In genomic region chr14:87631078-87631813, GRCm38 (mm10) we compare ENCODE assay signal across 21 mouse cellular contexts.
DNase-seq lines count a peak whose midpoint lies in the region; ATAC-seq lines count a peak whose summit lies in the region.
"Had no signal": no experiment of that assay in that cellular context is flagged by ENCODE, and none has a peak within 500 bp of the region (broad histone marks: within the 10 kb centered on the region; RNA-seq: fewer than 3 reads in every experiment).

No protein-coding gene starts in this region.

- H3K27me3 ChIP-seq in forebrain, embryonic 15.5 days = no peaks in the 10 kb centered on the region
- H3K27me3 ChIP-seq in forebrain, embryonic 12.5 days = no peaks in the 10 kb centered on the region
- no peaks in the 10 kb centered on the region for H3K27me3 ChIP-seq in intestine, embryonic 14.5 days (replicated peaks; ENCODE audit: control insufficient read depth, insufficient read depth, low read length)
- H3K27me3 ChIP-seq in intestine, embryonic 15.5 days (replicated peaks) = no peaks in the 10 kb centered on the region
- no peaks in the 10 kb centered on the region for H3K27me3 ChIP-seq in midbrain, embryonic 16.5 days (ENCODE audit: control insufficient read depth, insufficient read depth, low read depth, low read length)
- H3K27me3 ChIP-seq: embryonic facial prominence, embryonic 15.5 days; heart, embryonic 13.5 days; hindbrain, embryonic 15.5 days had no signal

- DNase-seq in intestine, embryonic 14.5 days (ENCODE audit: low spot score) = no peak
- peak; percentile 15 for DNase-seq in brain, adult 2 months (ENCODE audit: low read depth, low spot score)
- DNase-seq: adrenal gland, postnatal 10 days; cerebellum, adult 2 months; cerebellum, postnatal 10 days; embryo, embryonic 11 days; gastrocnemius, adult 2 months; gastrocnemius, postnatal 25 days; heart, adult 11 months; heart, postnatal 36 days had no signal

- no peak overlapping the region for H3K9ac ChIP-seq in forebrain, embryonic 15.5 days (replicated peaks)
- H3K9ac ChIP-seq in forebrain, embryonic 12.5 days = no peak overlapping the region
- no peak overlapping the region for H3K9ac ChIP-seq in intestine, embryonic 14.5 days (ENCODE audit: low read length)
- no peak overlapping the region for H3K9ac ChIP-seq in intestine, embryonic 15.5 days
- no peak overlapping the region for H3K9ac ChIP-seq in midbrain, embryonic 16.5 days (ENCODE audit: low read depth, low read length)
- H3K9ac ChIP-seq: embryonic facial prominence, embryonic 15.5 days; heart, embryonic 13.5 days; hindbrain, embryonic 15.5 days had no signal

- no peaks in the 10 kb centered on the region for H3K9me3 ChIP-seq in forebrain, embryonic 15.5 days
- no peaks in the 10 kb centered on the region for H3K9me3 ChIP-seq in forebrain, embryonic 12.5 days
- H3K9me3 ChIP-seq in intestine, embryonic 14.5 days (ENCODE audit: control insufficient read depth, low read length) = no peaks in the 10 kb centered on the region
- no peaks in the 10 kb centered on the region for H3K9me3 ChIP-seq in intestine, embryonic 15.5 days
- H3K9me3 ChIP-seq in midbrain, embryonic 16.5 days (replicated peaks; ENCODE audit: control insufficient read depth, low read length, poor library complexity, severe bottlenecking) = no peaks in the 10 kb centered on the region
- H3K9me3 ChIP-seq: embryonic facial prominence, embryonic 15.5 days; forebrain, embryonic 10.5 days; heart, embryonic 13.5 days; hindbrain, embryonic 15.5 days had no signal

- H3K4me3 ChIP-seq in forebrain, embryonic 15.5 days = no peak overlapping the region
- H3K4me3 ChIP-seq in forebrain, embryonic 12.5 days (replicated peaks) = no peak overlapping the region
- H3K4me3 ChIP-seq in intestine, embryonic 14.5 days (ENCODE audit: low read depth, low read length) = no peak overlapping the region
- no peak overlapping the region for H3K4me3 ChIP-seq in intestine, embryonic 15.5 days (replicated peaks)
- no peak overlapping the region for H3K4me3 ChIP-seq in midbrain, embryonic 16.5 days (ENCODE audit: low read depth, low read length)
- H3K4me3 ChIP-seq: embryonic facial prominence, embryonic 15.5 days; erythroblast, embryonic 14.5 days; forebrain, embryonic 10.5 days; gastrocnemius, adult 2 months; heart, embryonic 13.5 days; hindbrain, embryonic 15.5 days had no signal

- no peak overlapping the region for H3K27ac ChIP-seq in forebrain, embryonic 15.5 days (replicated peaks)
- H3K27ac ChIP-seq in forebrain, embryonic 12.5 days = no peak overlapping the region
- H3K27ac ChIP-seq in intestine, embryonic 14.5 days (ENCODE audit: low read depth) = no peak overlapping the region
- no peak overlapping the region for H3K27ac ChIP-seq in intestine, embryonic 15.5 days
- no peak overlapping the region for H3K27ac ChIP-seq in midbrain, embryonic 16.5 days (ENCODE audit: low read length)
- H3K27ac ChIP-seq: embryonic facial prominence, embryonic 15.5 days; forebrain, embryonic 10.5 days; gastrocnemius, adult 2 months; heart, embryonic 13.5 days; hindbrain, embryonic 15.5 days had no signal

- ATAC-seq in forebrain, embryonic 15.5 days (replicated peaks) = 0 out of 2 replicates have a peak, but pooled peaks have one; percentile 35
- ATAC-seq in forebrain, embryonic 12.5 days (ENCODE audit: low FRiP score) = no peak
- ATAC-seq in intestine, embryonic 14.5 days (replicated peaks; ENCODE audit: low FRiP score, low TSS enrichment, low read depth) = 0 out of 2 replicates have a peak, but pooled peaks have one; percentile 53
- no peak for ATAC-seq in intestine, embryonic 15.5 days
- ATAC-seq in midbrain, embryonic 16.5 days = peak; percentile 32; the same call in 1 of the 2 replicates
- ATAC-seq in granulocyte monocyte progenitor cell, adult 5-6 weeks (replicated peaks; ENCODE audit: poor library complexity, severe bottlenecking) = no peak
- ATAC-seq: intestine, embryonic 16.5 days had no signal

- no peaks in the 10 kb centered on the region for H3K4me1 ChIP-seq in forebrain, embryonic 15.5 days
- no peaks in the 10 kb centered on the region for H3K4me1 ChIP-seq in forebrain, embryonic 12.5 days
- H3K4me1 ChIP-seq in intestine, embryonic 14.5 days (replicated peaks; ENCODE audit: control insufficient read depth, insufficient read depth, low read length) = no peaks in the 10 kb centered on the region
- no peaks in the 10 kb centered on the region for H3K4me1 ChIP-seq in intestine, embryonic 15.5 days (replicated peaks)
- H3K4me1 ChIP-seq in midbrain, embryonic 16.5 days (ENCODE audit: control insufficient read depth, insufficient read depth, low read length) = no peaks in the 10 kb centered on the region; the same call in 1 of the 2 replicates
- H3K4me1 ChIP-seq: embryonic facial prominence, embryonic 15.5 days; heart, embryonic 13.5 days; hindbrain, embryonic 15.5 days had no signal

- H3K36me3 ChIP-seq in forebrain, embryonic 15.5 days = no peaks in the 10 kb centered on the region
- no peaks in the 10 kb centered on the region for H3K36me3 ChIP-seq in forebrain, embryonic 12.5 days (replicated peaks)
- H3K36me3 ChIP-seq in intestine, embryonic 14.5 days (ENCODE audit: control insufficient read depth, insufficient read depth, low read length) = no peaks in the 10 kb centered on the region
- H3K36me3 ChIP-seq in intestine, embryonic 15.5 days = no peaks in the 10 kb centered on the region
- H3K36me3 ChIP-seq in midbrain, embryonic 16.5 days (ENCODE audit: control insufficient read depth, insufficient read depth, low read length) = no peaks in the 10 kb centered on the region
- H3K36me3 ChIP-seq: embryonic facial prominence, embryonic 15.5 days; forebrain, embryonic 10.5 days; heart, embryonic 13.5 days; hindbrain, embryonic 15.5 days had no signal

- H3K4me2 ChIP-seq in forebrain, embryonic 15.5 days (replicated peaks) = no peak overlapping the region
- no peak overlapping the region for H3K4me2 ChIP-seq in forebrain, embryonic 12.5 days
- H3K4me2 ChIP-seq in intestine, embryonic 14.5 days (ENCODE audit: low read length) = no peak overlapping the region
- H3K4me2 ChIP-seq in intestine, embryonic 15.5 days (replicated peaks) = no peak overlapping the region
- no peak overlapping the region for H3K4me2 ChIP-seq in midbrain, embryonic 16.5 days (ENCODE audit: low read length)
- H3K4me2 ChIP-seq: embryonic facial prominence, embryonic 15.5 days; heart, embryonic 13.5 days; hindbrain, embryonic 15.5 days had no signal

- WGBS in forebrain, embryonic 15.5 days = 66% methylated on average over 7 of the region's 7 CpGs
- 76% methylated on average over 7 of the region's 7 CpGs for WGBS in forebrain, embryonic 12.5 days
- 53% methylated on average over 7 of the region's 7 CpGs for WGBS in intestine, embryonic 14.5 days
- 46% methylated on average over 7 of the region's 7 CpGs for WGBS in intestine, embryonic 15.5 days
- WGBS in midbrain, embryonic 16.5 days = 60% methylated on average over 7 of the region's 7 CpGs

Comparison
In these comparisons a context has a peak if more than half of its experiments do, and no peak if none do; other contexts are left out.
1. ATAC-seq: peak in forebrain, embryonic 15.5 days (single experiment), intestine, embryonic 14.5 days (single experiment) and midbrain, embryonic 16.5 days (single experiment); none in forebrain, embryonic 12.5 days (single experiment), intestine, embryonic 15.5 days (single experiment) and granulocyte monocyte progenitor cell, adult 5-6 weeks (single experiment).